Mouse (Mus musculus): ENCODE data around the gene Grip1.

The Grip1 gene

GRCm38 (mm10) chr10:119454668-119455542, 1.3 kb downstream of the Grip1 start:
- CTCF ChIA-PET: interaction anchor here in 2 of 4 experiments (0.6 to 1.4 kb wide), 2 partner anchors 115 to 158 kb away, joined by 4 to 5 read pairs; no protein-coding TSS in a partner anchor
- POLR2A ChIA-PET: interaction anchor here (0.6 to 1.8 kb wide), 6 partner anchors 16 to 788 kb away, joined by 3 to 12 read pairs (median 4); partner anchors contain the start of gene Cand1 (in 1 of the 4)

GRCm38 (mm10) chr10:119455543-119455940, 1.9 kb downstream of the Grip1 start:
- ChIA-PET CTCF (interaction anchor here in 1 of 4 experiments (0.6 kb wide), 1 partner anchor 157 kb away, joined by 5 read pairs; no protein-coding TSS in a partner anchor), POLR2A (interaction anchor here (0.6 to 0.7 kb wide), 6 partner anchors 17 to 1596 kb away, joined by 3 to 6 read pairs (median 4); no protein-coding TSS in a partner anchor)

GRCm38 (mm10) chr10:119457121-119457520, 3.5 kb downstream of the Grip1 start:
- ChIA-PET POLR2A (interaction anchor here in 1 of 4 experiments (0.6 to 0.9 kb wide), 2 partner anchors 16 to 87 kb away, joined by 3 read pairs; no protein-coding TSS in a partner anchor), CTCF (no interaction called here)

GRCm38 (mm10) chr10:119458991-119459390, 5.4 kb downstream of the Grip1 start:
- ChIA-PET POLR2A (no interaction called here), CTCF (interaction anchor here in 1 of 4 experiments (0.6 kb wide), 1 partner anchor 331 kb away, joined by 3 read pairs; no protein-coding TSS in a partner anchor)

- ChIA-PET POLR2A (no interaction called here), CTCF (no interaction called here)
Measured at GRCm38 (mm10) chr10:119463345-119463744, 9.7 kb downstream of the Grip1 start.

- ChIA-PET CTCF (no interaction called here), POLR2A (no interaction called here)
Measured at GRCm38 (mm10) chr10:119463793-119464192, 10.2 kb downstream of the Grip1 start.

- POLR2A ChIA-PET: no interaction called here
Measured at GRCm38 (mm10) chr10:119467976-119468375, 14.3 kb downstream of the Grip1 start.

GRCm38 (mm10) chr10:119470096-119470495, 16.5 kb downstream of the Grip1 start:
- POLR2A ChIA-PET: no interaction called here
- CTCF ChIA-PET: no interaction called here

More at GRCm38 (mm10) chr10:119467976-119468375, 14.3 kb downstream of the Grip1 start:
- CTCF ChIA-PET: no interaction called here

GRCm38 (mm10) chr10:119475166-119475565, 21.5 kb downstream of the Grip1 start:
- ChIA-PET CTCF (no interaction called here), POLR2A (no interaction called here)

GRCm38 (mm10) chr10:119477661-119478060, 24.0 kb downstream of the Grip1 start:
- ChIA-PET CTCF (no interaction called here), POLR2A (interaction anchor here in 1 of 4 experiments (1.0 kb wide), 1 partner anchor 24 kb away, joined by 3 read pairs; the partner anchor contains the start of gene Grip1)

- POLR2A ChIA-PET: interaction anchor here in 1 of 4 experiments (0.7 kb wide), 1 partner anchor 1641 kb away, joined by 4 read pairs; no protein-coding TSS in a partner anchor
- CTCF ChIA-PET: interaction anchor here in 1 of 4 experiments (0.7 kb wide), 1 partner anchor 543 kb away, joined by 3 read pairs; no protein-coding TSS in a partner anchor
Measured at GRCm38 (mm10) chr10:119483068-119483705, 29.6 kb downstream of the Grip1 start.

- CTCF ChIA-PET: interaction anchor here in 1 of 4 experiments (0.7 kb wide), 1 partner anchor 542 kb away, joined by 3 read pairs; no protein-coding TSS in a partner anchor
- POLR2A ChIA-PET: interaction anchor here in 1 of 4 experiments (0.7 kb wide), 1 partner anchor 1642 kb away, joined by 4 read pairs; no protein-coding TSS in a partner anchor
Measured at GRCm38 (mm10) chr10:119483766-119484165, 30.1 kb downstream of the Grip1 start.

- ChIA-PET CTCF (no interaction called here), POLR2A (no interaction called here)
Measured at GRCm38 (mm10) chr10:119486936-119487335, 33.3 kb downstream of the Grip1 start.

- ChIA-PET CTCF (interaction anchor here in 1 of 4 experiments (0.6 kb wide), 1 partner anchor 156 kb away, joined by 4 read pairs; no protein-coding TSS in a partner anchor), POLR2A (interaction anchor here in 1 of 4 experiments (0.8 kb wide), 1 partner anchor 15 kb away, joined by 4 read pairs; no protein-coding TSS in a partner anchor)
Measured at GRCm38 (mm10) chr10:119490831-119491230, 37.2 kb downstream of the Grip1 start.

GRCm38 (mm10) chr10:119495317-119495716, 41.7 kb downstream of the Grip1 start:
- ChIA-PET POLR2A (no interaction called here), CTCF (no interaction called here)

GRCm38 (mm10) chr10:119496221-119496620, 42.6 kb downstream of the Grip1 start:
- ChIA-PET CTCF (no interaction called here), POLR2A (no interaction called here)

- CTCF ChIA-PET: no interaction called here
- POLR2A ChIA-PET: interaction anchor here in 2 of 4 experiments (0.6 to 1.0 kb wide), 3 partner anchors 21 to 68 kb away, joined by 5 to 7 read pairs (median 6); no protein-coding TSS in a partner anchor
Measured at GRCm38 (mm10) chr10:119521686-119522085, 68.1 kb downstream of the Grip1 start.

- POLR2A ChIA-PET: no interaction called here
- CTCF ChIA-PET: interaction anchor here in 1 of 4 experiments (0.5 kb wide), 1 partner anchor 9 kb away, joined by 3 read pairs; no protein-coding TSS in a partner anchor
Measured at GRCm38 (mm10) chr10:119525730-119526129, 72.1 kb downstream of the Grip1 start.

GRCm38 (mm10) chr10:119534852-119535251, 81.2 kb downstream of the Grip1 start:
- CTCF ChIA-PET: no interaction called here
- POLR2A ChIA-PET: no interaction called here
